Comparison of ENCODE assay signal across 12 mouse cellular contexts in genomic region chr6:90759754-90760153, GRCm38 (mm10).
A peak's percentile ranks its signal among the peaks of the same experiment; 100 is the strongest.
DNase-seq lines count a peak whose midpoint lies in the region; ATAC-seq and TF ChIP-seq lines count a peak whose summit lies in the region.
"Had no signal": no experiment of that assay in that cellular context is flagged by ENCODE, and none has a peak within 500 bp of the region (broad histone marks: within the 10 kb centered on the region; RNA-seq: fewer than 3 reads in every experiment).

No protein-coding gene starts in this region.

- DNase-seq in layer of hippocampus, adult 2 months (ENCODE audit: low spot score in 2 of 2) = no peak
- DNase-seq in layer of hippocampus, adult 9-10 months (ENCODE audit: low spot score) = no peak
- DNase-seq in cerebellum, adult 2 months = peak; percentile 78 to 85
- DNase-seq in hindbrain, embryonic 11.5 days (ENCODE audit: low spot score) = peak; percentile 60
- DNase-seq in liver, embryonic 11.5 days (ENCODE audit: low spot score) = no peak
- no peak for DNase-seq in lung, adult 18-20 months
- DNase-seq: right cerebral cortex, postnatal 4 days had no signal

- H3K4me1 ChIP-seq in cerebellum, adult 2 months (ENCODE audit: control insufficient read depth, insufficient read depth, low read length) = peaks cover 89% of the 10 kb centered on the region
- H3K4me1 ChIP-seq in hindbrain, embryonic 11.5 days (replicated peaks; ENCODE audit: control insufficient read depth, insufficient read depth, low read length) = peaks cover 13% of the 10 kb centered on the region
- H3K4me1 ChIP-seq in neural tube, embryonic 13.5 days (replicated peaks) = peaks cover 66% of the 10 kb centered on the region
- peaks cover 5% of the 10 kb centered on the region; the same call in 1 of the 2 replicates for H3K4me1 ChIP-seq in liver, embryonic 11.5 days (replicated peaks; ENCODE audit: control insufficient read depth, insufficient read depth, low read length)

- no peak overlapping the region for H3K4me3 ChIP-seq in layer of hippocampus, adult 2 months
- no peak overlapping the region for H3K4me3 ChIP-seq in cerebellum, adult 2 months (replicated peaks; ENCODE audit: insufficient read depth, low read depth, low read length)
- no peak overlapping the region for H3K4me3 ChIP-seq in hindbrain, embryonic 11.5 days (ENCODE audit: low read depth, low read length)
- H3K4me3 ChIP-seq in neural tube, embryonic 13.5 days = no peak overlapping the region
- no peak overlapping the region for H3K4me3 ChIP-seq in liver, embryonic 11.5 days (ENCODE audit: low read depth, low read length)
- H3K4me3 ChIP-seq: embryonic facial prominence, embryonic 10.5 days; heart, embryonic 10.5 days; limb, embryonic 10.5 days; lung, embryonic 15.5 days had no signal

- peak overlapping the region; percentile 55; the same call in 1 of the 2 replicates for H3K27ac ChIP-seq in layer of hippocampus, adult 2 months
- peak overlapping the region; percentile 95 for H3K27ac ChIP-seq in cerebellum, adult 2 months (ENCODE audit: insufficient read depth, low read length)
- H3K27ac ChIP-seq in hindbrain, embryonic 11.5 days (ENCODE audit: low read depth, low read length) = peak overlapping the region; percentile 68
- H3K27ac ChIP-seq in neural tube, embryonic 13.5 days (replicated peaks) = peak overlapping the region; percentile 83
- no peak overlapping the region for H3K27ac ChIP-seq in liver, embryonic 11.5 days (ENCODE audit: low read depth, low read length)
- H3K27ac ChIP-seq: embryonic facial prominence, embryonic 10.5 days; heart, embryonic 10.5 days; limb, embryonic 10.5 days; lung, embryonic 15.5 days had no signal

- H3K4me2 ChIP-seq in hindbrain, embryonic 11.5 days (replicated peaks; ENCODE audit: low read depth, low read length) = no peak overlapping the region
- no peak overlapping the region for H3K4me2 ChIP-seq in neural tube, embryonic 13.5 days
- no peak overlapping the region for H3K4me2 ChIP-seq in liver, embryonic 11.5 days
- H3K4me2 ChIP-seq: lung, embryonic 15.5 days had no signal

- H3K27me3 ChIP-seq in cerebellum, adult 2 months (ENCODE audit: control insufficient read depth, insufficient read depth, low read length) = no peaks in the 10 kb centered on the region
- no peaks in the 10 kb centered on the region for H3K27me3 ChIP-seq in hindbrain, embryonic 11.5 days (ENCODE audit: control insufficient read depth, insufficient read depth, low read length)
- H3K27me3 ChIP-seq in neural tube, embryonic 13.5 days = no peaks in the 10 kb centered on the region
- no peaks in the 10 kb centered on the region for H3K27me3 ChIP-seq in liver, embryonic 11.5 days (replicated peaks; ENCODE audit: control insufficient read depth, insufficient read depth, low read length)
- H3K27me3 ChIP-seq: lung, embryonic 15.5 days had no signal

- H3K9ac ChIP-seq in hindbrain, embryonic 11.5 days (ENCODE audit: low read depth, low read length) = no peak overlapping the region
- no peak overlapping the region for H3K9ac ChIP-seq in neural tube, embryonic 13.5 days
- no peak overlapping the region for H3K9ac ChIP-seq in liver, embryonic 11.5 days (ENCODE audit: low read depth, low read length)
- H3K9ac ChIP-seq: lung, embryonic 15.5 days had no signal

- no peaks in the 10 kb centered on the region for H3K36me3 ChIP-seq in hindbrain, embryonic 11.5 days (ENCODE audit: control insufficient read depth, insufficient read depth, low read length)
- no peaks in the 10 kb centered on the region for H3K36me3 ChIP-seq in neural tube, embryonic 13.5 days
- no peaks in the 10 kb centered on the region for H3K36me3 ChIP-seq in liver, embryonic 11.5 days (ENCODE audit: control insufficient read depth, insufficient read depth, low read length)
- H3K36me3 ChIP-seq: embryonic facial prominence, embryonic 10.5 days; heart, embryonic 10.5 days; limb, embryonic 10.5 days; lung, embryonic 15.5 days had no signal

- peak; percentile 73 for ATAC-seq in hindbrain, embryonic 11.5 days (ENCODE audit: low FRiP score)
- peak; percentile 54 for ATAC-seq in neural tube, embryonic 13.5 days (ENCODE audit: low read depth)
- no peak for ATAC-seq in liver, embryonic 11.5 days (replicated peaks; ENCODE audit: low FRiP score)

- TF ChIP-seq CTCF in layer of hippocampus, adult 2 months (conservative IDR thresholded peaks at IDR 0.05) = no peak
- TF ChIP-seq CTCF in cerebellum, adult 2 months (IDR thresholded peaks at IDR 0.05; ENCODE audit: borderline replicate concordance, insufficient read depth, low read depth, low read length) = no peak

- no peaks in the 10 kb centered on the region for H3K9me3 ChIP-seq in hindbrain, embryonic 11.5 days (ENCODE audit: control insufficient read depth, low read length)
- no peaks in the 10 kb centered on the region for H3K9me3 ChIP-seq in neural tube, embryonic 13.5 days
- no peaks in the 10 kb centered on the region for H3K9me3 ChIP-seq in liver, embryonic 11.5 days (ENCODE audit: control insufficient read depth, low read length)
- H3K9me3 ChIP-seq: embryonic facial prominence, embryonic 10.5 days; heart, embryonic 10.5 days; limb, embryonic 10.5 days; lung, embryonic 15.5 days had no signal

- no peak for TF ChIP-seq POLR2A in cerebellum, adult 2 months (IDR thresholded peaks at IDR 0.05; ENCODE audit: borderline replicate concordance, insufficient read depth, low read length)

- WGBS in cerebellum, adult 2 months = 7% methylated on average over 2 of the region's 2 CpGs
- 68% methylated on average over 2 of the region's 2 CpGs for WGBS in hindbrain, embryonic 11.5 days
- 48% methylated on average over 2 of the region's 2 CpGs for WGBS in neural tube, embryonic 13.5 days
- 69% methylated on average over 2 of the region's 2 CpGs for WGBS in liver, embryonic 11.5 days

Comparison
In these comparisons a context has a peak if more than half of its experiments do, and no peak if none do; other contexts are left out.
1. DNase-seq: peak in cerebellum, adult 2 months (2 of 2) and hindbrain, embryonic 11.5 days (single experiment); none in layer of hippocampus, adult 2 months (0 of 2), layer of hippocampus, adult 9-10 months (single experiment), liver, embryonic 11.5 days (single experiment) and lung, adult 18-20 months (0 of 2).